Mouse (Mus musculus) kidney, adult 2 months (tissue): ENCODE measurements around the gene Irgc1. TPM values are rescaled to one million over a fixed set of nuclear protein-coding genes. Genes with fewer than 3 reads are reported as not detected.
A peak's percentile ranks its signal among the peaks of the same experiment; 100 is the strongest.

Experiments
- DNase-seq: peaks from one replicate; pipeline ENCODE4 v3.0.0; 2021
- H3K27ac ChIP-seq: fragments of 200-500 bp; 2 replicates; pipeline ENCODE4 v1.5.1; 2012; ENCODE audit warnings: low read depth, low read length, control low read depth, inconsistent platforms; ENCODE audit not compliant: insufficient read depth
- H3K27me3 ChIP-seq: fragments of 200-500 bp; replicated peaks from 2 replicates; pipeline ENCODE4 v1.6.1; 2012; ENCODE audit warnings: mild to moderate bottlenecking, moderate library complexity, low read length, inconsistent platforms; ENCODE audit not compliant: control insufficient read depth, insufficient read depth
- H3K36me3 ChIP-seq: fragments of 200-500 bp; 2 replicates; pipeline ENCODE4 v1.6.1; 2012; ENCODE audit warnings: mild to moderate bottlenecking, moderate library complexity, low read length, inconsistent platforms; ENCODE audit not compliant: control insufficient read depth, insufficient read depth
- H3K4me1 ChIP-seq: fragments of 200-500 bp; 2 replicates; pipeline ENCODE4 v1.6.1; 2011; ENCODE audit warnings: low read length; ENCODE audit not compliant: control insufficient read depth, insufficient read depth
- H3K4me3 ChIP-seq: fragments of 200-500 bp; 2 replicates; pipeline ENCODE4 v1.5.1; 2011; ENCODE audit warnings: mild to moderate bottlenecking, low read depth, low read length, control low read depth; ENCODE audit not compliant: insufficient read depth
- CTCF ChIP-seq: fragments of 200-500 bp; conservative IDR thresholded peaks from 2 replicates; pipeline ENCODE4 v1.5.1; 2011; ENCODE audit warnings: low read depth, mild to moderate bottlenecking, control low read depth, low read length, moderate library complexity, mixed read lengths; ENCODE audit not compliant: insufficient read depth, insufficient read length
- POLR2A ChIP-seq: fragments of 200-500 bp; IDR thresholded peaks from one replicate; pipeline ENCODE4 v1.6.1; 2011; ENCODE audit warnings: low read depth, low read length, control low read depth
- WGBS: fragments of 180-500 bp; shearing (Covaris S2); methylation state at CpG from one replicate; pipeline ENCODE4 v1.1.7; 2018; 5-methylcytosine and 5-hydroxymethylcytosine counted together
- polyA plus RNA-seq: library from polyadenylated mRNA; depleted of rRNA; stranded (reverse); fragments of >200 nt; gene quantifications from 2 replicates; pipeline ENCODE4 v1.2.3, GENCODE M21; 2012

The Irgc1 gene
- polyA plus RNA-seq, 1 experiment: 0.33 TPM

DNA sequence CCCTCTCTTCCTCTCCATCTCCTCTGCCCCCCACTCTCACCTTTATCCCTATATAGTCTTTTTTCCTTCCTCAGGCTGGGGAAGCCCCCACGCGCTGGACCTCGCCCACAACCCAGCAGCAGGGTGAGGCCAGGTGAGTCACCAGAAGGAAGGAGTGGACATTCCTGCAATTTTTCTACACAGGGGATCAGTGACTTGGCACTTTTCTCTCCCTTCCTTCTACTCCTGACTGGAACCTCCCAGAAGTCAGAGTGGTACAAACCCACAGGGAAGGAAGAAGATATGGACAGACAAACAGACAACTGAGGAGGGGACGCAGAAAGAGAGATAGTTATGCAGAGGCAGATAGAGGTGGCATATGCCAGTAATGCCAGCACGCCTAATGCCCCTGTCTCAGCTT lies 7.3 kb upstream of the Irgc1 start:
- H3K36me3 ChIP-seq: no peaks in the 10 kb centered on the region
- peak overlapping the region; percentile 6; the same call in 1 of the 2 replicates for H3K27ac ChIP-seq
- no peaks in the 10 kb centered on the region for H3K27me3 ChIP-seq
- H3K4me1 ChIP-seq: 0 out of 2 replicates have a peak, but pooled peaks cover 11% of the 10 kb centered on the region
- 53% methylated on average over 5 of the region's 5 CpGs for WGBS
- no peak overlapping the region for H3K4me3 ChIP-seq
- TF ChIP-seq CTCF (no peak), POLR2A (no peak)
- no peak for DNase-seq

DNA sequence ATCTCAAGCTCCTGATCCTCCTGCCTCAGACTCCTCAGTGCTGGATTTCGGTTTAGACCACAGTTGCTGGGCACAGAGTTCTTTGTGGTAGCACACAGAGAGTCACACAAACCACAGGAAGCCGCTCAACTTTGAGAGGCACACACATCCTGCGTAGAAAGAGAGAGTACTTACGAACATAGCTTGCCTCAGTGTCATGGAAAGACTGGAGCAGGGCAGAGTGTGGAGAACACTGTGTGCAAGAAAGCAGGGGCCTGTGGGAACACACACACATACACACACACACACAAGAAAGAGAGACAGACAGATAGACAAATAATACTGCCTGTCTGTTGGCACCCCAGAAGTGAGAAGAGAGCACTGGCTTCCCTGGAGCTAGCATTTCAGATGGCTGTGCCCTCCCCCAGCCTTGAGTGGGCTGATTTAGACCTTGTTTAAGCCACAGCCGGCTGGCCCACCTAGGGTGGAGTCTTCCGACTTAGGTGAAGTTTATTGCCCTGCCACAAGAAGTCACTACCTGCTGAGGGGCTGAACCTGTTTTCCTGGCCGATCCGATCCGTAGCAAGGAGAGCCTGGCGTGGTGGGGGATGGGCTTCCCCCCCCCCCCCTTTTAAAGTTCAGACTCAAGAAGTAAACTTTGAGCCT lies 5.8 kb upstream of the Irgc1 start:
- Histone ChIP-seq H3K27me3 (no peaks in the 10 kb centered on the region), H3K36me3 (no peaks in the 10 kb centered on the region), H3K27ac (no peak overlapping the region), H3K4me1 (0 out of 2 replicates have a peak, but pooled peaks cover 11% of the 10 kb centered on the region), H3K4me3 (no peak overlapping the region)
- TF ChIP-seq POLR2A (no peak), CTCF (no peak)
- WGBS: 71% methylated on average over 10 of the region's 10 CpGs
- no peak for DNase-seq

- Histone ChIP-seq H3K36me3 (no peaks in the 10 kb centered on the region), H3K4me3 (no peak overlapping the region), H3K4me1 (0 out of 2 replicates have a peak, but pooled peaks cover 3% of the 10 kb centered on the region), H3K27me3 (no peaks in the 10 kb centered on the region), H3K27ac (peak overlapping the region; percentile 46)
- WGBS: 68% methylated on average over 5 of the region's 5 CpGs
- TF ChIP-seq CTCF: no peak
- TF ChIP-seq POLR2A: no peak
- DNase-seq: peak; percentile 72
Measured at GRCm38 (mm10) chr7:24455726-24456125, 3.6 kb upstream of the Irgc1 start.

DNA sequence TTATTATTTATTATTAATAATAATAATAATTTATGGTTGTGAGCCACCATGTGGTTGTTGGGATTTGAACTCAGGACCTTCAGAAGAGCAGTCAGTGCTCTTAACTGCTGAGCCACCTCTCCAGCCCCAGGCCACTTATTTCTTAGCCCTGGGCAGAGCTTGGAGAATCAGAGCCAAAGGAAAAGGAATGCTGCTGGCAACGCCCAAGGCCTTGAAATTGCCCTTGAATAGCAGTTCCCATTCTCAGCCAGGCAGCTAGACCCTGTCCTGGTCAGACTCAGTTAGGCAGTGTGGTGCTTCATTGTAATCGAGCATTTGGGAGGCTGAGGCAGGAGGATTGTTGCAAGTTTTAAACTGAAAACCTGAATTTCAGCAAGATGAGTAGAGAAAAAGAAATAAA lies 2.1 kb upstream of the Irgc1 start:
- H3K27ac ChIP-seq: no peak overlapping the region
- no peak overlapping the region for H3K4me3 ChIP-seq
- no peaks in the 10 kb centered on the region for H3K4me1 ChIP-seq
- no peak for DNase-seq
- 78% methylated on average over 2 of the region's 2 CpGs for WGBS
- TF ChIP-seq CTCF (no peak), POLR2A (no peak)
- H3K36me3 ChIP-seq: no peaks in the 10 kb centered on the region
- no peaks in the 10 kb centered on the region for H3K27me3 ChIP-seq

DNA sequence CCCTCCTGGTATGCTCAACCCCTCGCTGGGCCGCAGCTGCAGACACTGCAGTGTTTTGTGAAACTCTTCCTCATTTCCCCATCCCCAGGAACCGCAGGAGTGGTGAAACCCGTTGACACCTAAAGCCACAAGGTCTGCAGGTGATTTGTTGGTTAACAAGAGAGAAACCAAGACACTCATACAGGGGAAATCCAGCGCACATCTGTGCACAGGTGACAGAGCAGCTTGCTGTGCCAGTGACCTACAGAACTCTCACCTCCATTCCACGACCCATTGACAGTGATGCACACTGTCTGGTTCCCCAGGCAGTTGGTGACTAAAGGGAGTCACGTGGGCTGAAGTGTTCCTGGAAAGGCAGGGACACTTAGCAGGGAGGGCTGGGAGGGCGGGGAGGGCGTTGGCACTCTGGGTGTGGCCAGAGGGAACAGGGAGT lies 1.5 kb downstream of the Irgc1 start:
- Histone ChIP-seq H3K4me1 (no peaks in the 10 kb centered on the region), H3K27me3 (no peaks in the 10 kb centered on the region), H3K4me3 (no peak overlapping the region), H3K36me3 (no peaks in the 10 kb centered on the region), H3K27ac (no peak overlapping the region)
- TF ChIP-seq POLR2A (no peak), CTCF (no peak)
- 70% methylated on average over 9 of the region's 9 CpGs for WGBS
- DNase-seq: no peak

DNA sequence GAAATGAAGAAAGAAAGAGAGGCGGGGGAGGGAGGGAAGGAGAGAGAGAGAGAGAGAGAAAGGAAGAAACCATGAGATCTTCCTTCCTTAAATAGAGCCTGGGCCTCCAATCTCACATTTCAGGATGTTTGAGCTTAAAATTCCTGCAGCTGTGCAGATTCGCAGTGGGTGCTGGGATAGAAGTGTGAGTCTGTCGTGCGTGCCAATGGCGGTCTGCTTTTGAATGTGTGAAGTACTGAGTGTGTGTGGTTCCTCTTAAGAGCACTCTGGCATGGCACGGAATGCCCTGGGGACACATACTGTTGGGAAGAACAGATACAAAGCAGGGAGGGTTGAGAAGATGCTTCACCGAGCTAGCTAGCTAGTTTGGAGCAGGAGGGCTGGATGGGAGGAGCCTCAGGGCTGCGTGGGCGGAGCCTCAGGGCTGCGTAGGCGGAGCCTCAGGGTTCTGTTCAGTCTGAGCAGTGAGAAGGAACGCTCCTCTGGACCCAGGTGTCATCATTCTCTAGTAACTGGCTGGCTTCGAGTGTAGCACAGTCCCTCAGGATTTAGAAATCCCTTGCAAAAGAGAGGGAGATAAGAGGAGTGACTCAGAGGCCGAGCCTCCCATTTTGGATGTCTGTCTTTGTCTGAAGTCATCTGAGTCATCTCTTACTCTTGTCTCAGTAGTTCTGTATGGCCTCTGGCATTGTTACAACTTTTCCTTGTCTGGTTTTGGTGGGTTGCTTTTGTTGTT lies 3.1 kb downstream of the Irgc1 start:
- 51% methylated on average over 14 of the region's 14 CpGs for WGBS
- Histone ChIP-seq H3K27ac (no peak overlapping the region), H3K36me3 (no peaks in the 10 kb centered on the region), H3K4me1 (no peaks in the 10 kb centered on the region), H3K4me3 (no peak overlapping the region), H3K27me3 (no peaks in the 10 kb centered on the region)
- no peak for TF ChIP-seq CTCF
- no peak for TF ChIP-seq POLR2A
- DNase-seq: no peak

GRCm38 (mm10) chr7:24446697-24447340 lies 5.3 kb downstream of the Irgc1 start:
- Histone ChIP-seq H3K27me3 (no peaks in the 10 kb centered on the region), H3K4me1 (no peaks in the 10 kb centered on the region), H3K27ac (no peak overlapping the region), H3K36me3 (no peaks in the 10 kb centered on the region), H3K4me3 (no peak overlapping the region)
- TF ChIP-seq POLR2A (no peak), CTCF (no peak)
- WGBS: 72% methylated on average over 7 of the region's 7 CpGs
- DNase-seq: no peak
